Mouse (Mus musculus): Measurements from ENCODE around the gene Rabl6. TPM values are rescaled to one million over a fixed set of nuclear protein-coding genes. Genes with fewer than 3 reads are reported as not detected.
A peak's percentile ranks its signal among the peaks of the same experiment; 100 is the strongest.

Gene Rabl6
- polyA plus RNA-seq, 1 experiment from 2014 or later, result 69.0 TPM

DNA sequence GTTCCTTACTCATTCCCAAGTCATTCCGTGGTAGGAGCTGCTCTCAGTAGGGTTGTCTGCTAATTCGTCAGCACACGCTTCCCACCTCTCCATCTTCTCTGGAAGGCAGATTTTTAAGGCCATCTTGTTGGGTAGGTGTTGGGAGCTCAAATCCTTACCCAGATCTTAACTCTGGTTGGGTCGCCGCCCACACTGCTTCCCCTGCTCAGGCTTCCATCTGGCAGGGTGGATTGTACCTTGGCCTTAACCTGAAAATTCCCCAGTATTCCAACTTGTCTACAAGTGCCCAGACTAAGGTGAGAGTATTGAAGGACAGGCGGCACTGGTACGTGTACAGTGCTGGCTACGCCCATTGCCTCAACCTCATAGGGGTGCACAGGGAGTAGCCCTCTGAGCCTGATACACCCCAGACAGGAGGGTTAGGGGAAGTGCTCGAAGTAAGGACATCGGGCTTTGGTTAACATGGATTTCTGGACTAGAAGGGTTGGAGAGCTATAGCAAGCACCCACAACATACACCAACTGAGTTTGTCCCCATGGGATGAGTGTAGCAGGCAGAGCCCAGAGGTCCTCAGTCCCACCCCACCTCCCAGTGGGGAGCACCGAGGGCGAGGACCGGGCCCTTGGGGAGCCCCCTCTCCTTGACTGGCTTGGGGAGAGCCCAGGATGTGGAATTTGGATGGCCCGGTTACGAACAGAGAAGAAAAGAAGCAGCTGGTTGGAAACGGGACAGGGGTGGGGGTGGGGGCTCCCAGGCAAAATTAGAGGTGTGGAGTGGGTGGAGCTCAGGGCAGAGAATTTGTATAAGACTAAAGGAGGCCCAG, 32.1 kb downstream of the Rabl6 start:
- 73% methylated on average over 16 of the region's 16 CpGs for WGBS
- no peak overlapping the region for H3K9ac ChIP-seq (replicated peaks; ENCODE audit: low read depth, low read length)
- peak overlapping the region; percentile 75; the same call in 1 of the 2 replicates for H3K4me2 ChIP-seq (replicated peaks; ENCODE audit: low read depth, low read length)
- peaks cover 37% of the 10 kb centered on the region for H3K27me3 ChIP-seq (ENCODE audit: control insufficient read depth, insufficient read depth, low read length)
- H3K27ac ChIP-seq (ENCODE audit: low read length), result no peak overlapping the region
- H3K9me3 ChIP-seq (ENCODE audit: control insufficient read depth, low read depth, low read length), result no peaks in the 10 kb centered on the region
- H3K4me1 ChIP-seq (ENCODE audit: control insufficient read depth, insufficient read depth, low read length), result peaks cover 54% of the 10 kb centered on the region
- no peak for ATAC-seq (ENCODE audit: insufficient number of reproducible peaks, insufficient read depth, low FRiP score, low read depth)
- H3K4me3 ChIP-seq (ENCODE audit: low read depth, low read length), result no peak overlapping the region
- peaks cover 4% of the 10 kb centered on the region; the same call in 1 of the 2 replicates for H3K36me3 ChIP-seq (ENCODE audit: control insufficient read depth, insufficient read depth, low read length)

DNA sequence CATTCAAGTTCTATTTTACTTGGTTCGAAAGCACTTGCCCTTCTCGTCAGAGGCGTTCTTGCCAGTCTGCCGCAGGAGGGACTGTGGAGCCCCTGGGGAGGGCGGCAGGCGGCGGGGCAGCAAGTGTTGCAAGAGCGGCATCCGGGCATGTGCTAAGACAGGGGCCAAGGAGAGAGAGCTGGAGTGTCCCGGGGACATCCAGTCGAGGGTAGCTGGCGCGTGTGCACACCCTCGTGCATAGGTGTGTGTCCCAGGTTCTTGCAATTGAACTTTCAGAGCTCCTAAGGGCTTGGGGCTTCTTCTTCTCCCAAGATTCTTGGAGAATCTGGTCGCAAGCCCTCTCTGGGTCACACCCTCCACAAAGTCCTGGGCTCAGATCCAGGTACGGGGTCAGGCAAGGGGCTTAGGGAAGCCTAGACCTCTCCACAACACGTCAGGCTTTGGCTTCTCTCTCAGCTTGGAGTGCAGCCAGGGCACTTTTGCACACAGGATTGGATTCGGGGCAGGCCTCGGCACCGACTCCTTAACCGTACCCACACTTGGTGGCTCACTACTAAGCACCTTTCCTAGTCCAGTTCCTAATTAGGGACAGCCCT, 32.8 kb downstream of the Rabl6 start:
- Histone ChIP-seq H3K4me1 (ENCODE audit: control insufficient read depth, insufficient read depth, low read length) (peaks cover 54% of the 10 kb centered on the region), H3K4me3 (ENCODE audit: low read depth, low read length) (peak overlapping the region; percentile 55), H3K27me3 (ENCODE audit: control insufficient read depth, insufficient read depth, low read length) (peaks cover 36% of the 10 kb centered on the region), H3K9me3 (ENCODE audit: control insufficient read depth, low read depth, low read length) (no peaks in the 10 kb centered on the region), H3K27ac (ENCODE audit: low read length) (peak overlapping the region; percentile 82; the same call in 1 of the 2 replicates), H3K36me3 (ENCODE audit: control insufficient read depth, insufficient read depth, low read length) (peaks cover 7% of the 10 kb centered on the region; the same call in 1 of the 2 replicates), H3K4me2 (replicated peaks; ENCODE audit: low read depth, low read length) (peak overlapping the region; percentile 75), H3K9ac (replicated peaks; ENCODE audit: low read depth, low read length) (peak overlapping the region; percentile 40; the same call in 1 of the 2 replicates)
- 14% methylated on average over 21 of the region's 21 CpGs for WGBS
- ATAC-seq (ENCODE audit: insufficient number of reproducible peaks, insufficient read depth, low FRiP score, low read depth), result no peak

DNA sequence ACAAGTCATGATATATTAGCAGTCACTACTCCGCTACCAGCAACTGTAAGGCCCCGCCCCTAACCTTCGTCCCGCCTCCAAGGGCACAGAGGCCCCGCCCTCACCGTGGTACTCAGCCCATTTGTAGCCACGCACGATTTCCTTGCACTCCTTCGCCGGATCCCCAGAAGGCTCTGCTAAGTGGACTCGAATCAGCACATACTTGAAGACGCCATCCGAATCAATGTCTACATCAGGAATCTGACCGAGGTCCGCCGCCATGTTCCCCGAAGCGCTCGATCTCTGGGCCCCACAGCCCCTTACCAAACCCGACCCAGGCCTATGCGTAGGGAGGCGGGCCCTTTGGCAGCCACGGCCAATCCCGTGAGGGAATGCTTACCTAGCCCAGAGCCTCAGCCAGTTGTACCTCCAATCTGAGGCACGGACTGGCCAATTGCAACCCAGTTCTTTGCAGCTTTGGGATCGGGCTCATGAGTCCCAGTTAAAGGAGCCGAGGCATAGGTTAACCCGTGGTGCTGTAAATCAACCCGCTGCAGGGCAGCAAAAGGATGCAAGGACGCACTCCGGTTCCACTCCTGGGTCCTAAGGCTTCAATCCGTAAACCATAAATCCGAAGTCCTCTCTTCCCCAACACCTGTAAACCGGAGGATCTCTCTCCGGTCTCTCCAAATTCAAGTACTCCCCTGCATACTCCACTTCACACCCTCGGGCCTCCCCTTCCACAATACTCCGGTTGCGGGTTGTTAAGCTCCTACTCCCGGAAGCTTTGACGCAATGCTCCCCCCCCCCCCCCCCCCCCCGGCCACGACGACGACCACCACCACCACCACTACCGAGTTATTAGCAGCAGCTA, 33.5 kb downstream of the Rabl6 start, which contains the start of the genes Mamdc4 and Phpt1:
Gene Mamdc4 (minus strand): TSS at position 267 of the 853 bp plus-strand sequence.
Gene Phpt1 (minus strand): TSS at position 646 of the 853 bp plus-strand sequence.
- peak; percentile 98 for ATAC-seq (ENCODE audit: insufficient number of reproducible peaks, insufficient read depth, low FRiP score, low read depth)
- H3K27me3 ChIP-seq (ENCODE audit: control insufficient read depth, insufficient read depth, low read length), result peaks cover 28% of the 10 kb centered on the region

DNA sequence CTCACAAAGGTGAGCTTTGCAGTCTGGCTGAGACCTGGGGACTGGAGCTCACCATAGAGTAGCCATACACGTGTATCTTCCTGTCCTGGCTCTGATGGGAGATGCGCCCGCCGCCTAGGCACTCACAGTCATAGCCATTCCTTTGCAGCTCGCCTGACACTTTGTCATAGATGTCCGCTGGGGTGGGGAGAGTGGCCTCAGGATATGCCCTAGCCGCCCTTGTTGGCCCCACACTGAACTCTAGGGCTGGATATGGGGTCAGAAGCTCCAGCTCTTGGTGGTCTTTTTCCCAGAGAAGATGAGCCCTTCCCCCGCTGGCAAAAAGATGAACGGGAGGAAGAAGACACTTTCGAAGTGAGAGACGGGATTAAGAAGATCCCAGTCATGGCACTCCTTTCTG, 34.2 kb downstream of the Rabl6 start:
- no peak for ATAC-seq (ENCODE audit: insufficient number of reproducible peaks, insufficient read depth, low FRiP score, low read depth)
- 11% methylated on average over 11 of the region's 11 CpGs for WGBS

More for the DNA sequence above, 33.5 kb downstream of the Rabl6 start, which contains the start of the genes Mamdc4 and Phpt1:
- Histone ChIP-seq H3K4me1 (ENCODE audit: control insufficient read depth, insufficient read depth, low read length) (peaks cover 51% of the 10 kb centered on the region), H3K9me3 (ENCODE audit: control insufficient read depth, low read depth, low read length) (no peaks in the 10 kb centered on the region), H3K36me3 (ENCODE audit: control insufficient read depth, insufficient read depth, low read length) (peaks cover 13% of the 10 kb centered on the region; the same call in 1 of the 2 replicates), H3K4me2 (replicated peaks; ENCODE audit: low read depth, low read length) (peak within 1 kb of the TSS; percentile 99), H3K4me3 (ENCODE audit: low read depth, low read length) (peak within 1 kb of the TSS; percentile 55), H3K9ac (replicated peaks; ENCODE audit: low read depth, low read length) (peak within 1 kb of the TSS; percentile 45), H3K27ac (ENCODE audit: low read length) (peak within 1 kb of the TSS; percentile 84)
- WGBS, result under 1% methylated on average over 44 of the region's 45 CpGs

DNA sequence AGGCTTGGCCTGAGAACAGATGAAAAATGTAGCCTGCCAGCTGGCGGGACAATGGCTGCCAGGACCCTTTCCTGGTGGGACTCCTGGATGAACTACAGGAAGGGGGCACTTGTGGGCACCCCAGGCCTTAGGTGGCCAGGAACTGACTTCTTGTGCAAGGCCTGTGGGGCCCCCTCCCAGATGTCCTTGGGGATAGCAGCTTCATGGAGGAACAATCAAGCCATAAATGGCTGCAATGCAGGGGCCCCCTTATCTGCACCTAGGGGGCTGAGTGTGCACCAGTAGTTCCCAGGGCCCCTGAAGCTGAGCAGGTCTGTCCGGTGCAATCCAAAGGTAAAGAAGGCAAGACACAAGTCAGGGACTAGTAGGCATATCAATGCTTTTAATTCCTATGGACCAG, 35.3 kb downstream of the Rabl6 start:
- Histone ChIP-seq H3K36me3 (ENCODE audit: control insufficient read depth, insufficient read depth, low read length) (peaks cover 26% of the 10 kb centered on the region; the same call in 1 of the 2 replicates), H3K4me3 (ENCODE audit: low read depth, low read length) (no peak overlapping the region), H3K27ac (ENCODE audit: low read length) (no peak overlapping the region), H3K9me3 (ENCODE audit: control insufficient read depth, low read depth, low read length) (no peaks in the 10 kb centered on the region), H3K4me1 (ENCODE audit: control insufficient read depth, insufficient read depth, low read length) (peaks cover 39% of the 10 kb centered on the region), H3K27me3 (ENCODE audit: control insufficient read depth, insufficient read depth, low read length) (peaks cover 16% of the 10 kb centered on the region), H3K9ac (replicated peaks; ENCODE audit: low read depth, low read length) (no peak overlapping the region), H3K4me2 (replicated peaks; ENCODE audit: low read depth, low read length) (peak overlapping the region; percentile 99)
- no peak for ATAC-seq (ENCODE audit: insufficient number of reproducible peaks, insufficient read depth, low FRiP score, low read depth)
- WGBS, result 80% methylated on average over 2 of the region's 2 CpGs

More for the DNA sequence above, 34.2 kb downstream of the Rabl6 start:
- peaks cover 45% of the 10 kb centered on the region for H3K4me1 ChIP-seq (ENCODE audit: control insufficient read depth, insufficient read depth, low read length)
- H3K4me3 ChIP-seq (ENCODE audit: low read depth, low read length), result peak overlapping the region; percentile 55
- peak overlapping the region; percentile 45 for H3K9ac ChIP-seq (replicated peaks; ENCODE audit: low read depth, low read length)
- H3K27me3 ChIP-seq (ENCODE audit: control insufficient read depth, insufficient read depth, low read length), result peaks cover 22% of the 10 kb centered on the region
- peaks cover 19% of the 10 kb centered on the region; the same call in 1 of the 2 replicates for H3K36me3 ChIP-seq (ENCODE audit: control insufficient read depth, insufficient read depth, low read length)
- H3K9me3 ChIP-seq (ENCODE audit: control insufficient read depth, low read depth, low read length), result no peaks in the 10 kb centered on the region
- peak overlapping the region; percentile 99 for H3K4me2 ChIP-seq (replicated peaks; ENCODE audit: low read depth, low read length)
- H3K27ac ChIP-seq (ENCODE audit: low read length), result peak overlapping the region; percentile 84; the same call in 1 of the 2 replicates

DNA sequence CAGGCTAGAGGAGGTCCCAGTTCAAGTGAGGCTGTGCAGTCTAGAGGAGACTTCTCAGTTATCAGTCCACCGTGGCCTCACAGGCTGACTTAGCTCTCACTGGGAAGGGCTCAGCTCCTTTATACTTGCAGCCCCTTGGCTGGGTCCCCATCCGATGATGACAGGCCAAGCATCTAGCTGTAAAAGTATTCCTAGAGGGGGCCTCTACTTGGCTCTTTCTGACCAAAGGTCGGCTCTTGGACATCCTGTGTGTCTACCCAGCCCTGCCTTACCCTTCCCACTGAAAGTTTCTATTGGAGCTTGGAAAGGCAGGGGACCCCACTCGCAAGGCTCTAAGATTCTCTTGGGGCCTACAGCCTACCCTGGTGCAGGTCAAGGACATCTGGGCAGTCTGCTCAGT, 37.1 kb downstream of the Rabl6 start:
- no peak for ATAC-seq (ENCODE audit: insufficient number of reproducible peaks, insufficient read depth, low FRiP score, low read depth)
- WGBS, result 91% methylated on average over 4 of the region's 4 CpGs
- Histone ChIP-seq H3K36me3 (ENCODE audit: control insufficient read depth, insufficient read depth, low read length) (peaks cover 29% of the 10 kb centered on the region; the same call in 1 of the 2 replicates), H3K4me2 (replicated peaks; ENCODE audit: low read depth, low read length) (no peak overlapping the region), H3K9ac (replicated peaks; ENCODE audit: low read depth, low read length) (no peak overlapping the region), H3K27me3 (ENCODE audit: control insufficient read depth, insufficient read depth, low read length) (peaks cover under 1% of the 10 kb centered on the region; the same call in 1 of the 2 replicates), H3K4me1 (ENCODE audit: control insufficient read depth, insufficient read depth, low read length) (peaks cover 24% of the 10 kb centered on the region), H3K9me3 (ENCODE audit: control insufficient read depth, low read depth, low read length) (no peaks in the 10 kb centered on the region), H3K27ac (ENCODE audit: low read length) (no peak overlapping the region), H3K4me3 (ENCODE audit: low read depth, low read length) (no peak overlapping the region)

DNA sequence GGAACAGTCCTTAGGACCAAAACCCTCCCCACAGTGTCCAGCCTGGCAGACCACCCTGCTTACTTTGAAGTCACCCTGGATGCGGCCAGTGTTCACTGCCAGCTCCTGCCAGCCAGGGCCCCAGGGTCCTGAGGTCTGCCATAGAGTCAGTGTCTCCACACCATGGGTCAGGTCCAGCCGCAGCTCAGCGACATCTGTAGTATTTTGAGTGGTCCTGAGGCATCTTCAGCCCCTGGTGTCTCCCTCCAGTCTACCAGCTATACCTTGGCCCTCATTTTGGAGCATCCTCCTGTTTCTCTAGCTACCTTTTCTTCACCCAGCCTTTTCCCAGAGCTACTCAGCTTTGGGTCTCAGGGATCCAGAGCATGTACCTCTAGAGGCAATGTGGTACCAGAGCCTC, 39.0 kb downstream of the Rabl6 start:
- Histone ChIP-seq H3K4me2 (replicated peaks; ENCODE audit: low read depth, low read length) (no peak overlapping the region), H3K36me3 (ENCODE audit: control insufficient read depth, insufficient read depth, low read length) (peaks cover 41% of the 10 kb centered on the region), H3K9me3 (ENCODE audit: control insufficient read depth, low read depth, low read length) (no peaks in the 10 kb centered on the region), H3K9ac (replicated peaks; ENCODE audit: low read depth, low read length) (no peak overlapping the region), H3K27ac (ENCODE audit: low read length) (no peak overlapping the region), H3K4me1 (ENCODE audit: control insufficient read depth, insufficient read depth, low read length) (peaks cover 16% of the 10 kb centered on the region), H3K27me3 (ENCODE audit: control insufficient read depth, insufficient read depth, low read length) (no peaks in the 10 kb centered on the region), H3K4me3 (ENCODE audit: low read depth, low read length) (no peak overlapping the region)
- 87% methylated on average over 3 of the region's 3 CpGs for WGBS
- no peak for ATAC-seq (ENCODE audit: insufficient number of reproducible peaks, insufficient read depth, low FRiP score, low read depth)
